Mouse (Mus musculus): ENCODE results near the gene Trpm4. TPM values are rescaled to one million over a fixed set of nuclear protein-coding genes. Genes with fewer than 3 reads are reported as not detected.

Trpm4 gene
- polyA plus RNA-seq, 1 experiment = 18.9 TPM

- TF ChIP-seq EP300 (IDR thresholded peaks at IDR 0.05; ENCODE audit: insufficient read depth, low read depth, low read length) = no peak
- no peak for TF ChIP-seq CTCF (IDR thresholded peaks at IDR 0.05; ENCODE audit: low read depth, low read length)
- no peak for TF ChIP-seq POLR2A (IDR thresholded peaks at IDR 0.05; ENCODE audit: insufficient read depth, low read length)
- Histone ChIP-seq H3K4me3 (ENCODE audit: low read depth, low read length) (no peak overlapping the region), H3K27ac (ENCODE audit: insufficient read depth, low read length) (no peak overlapping the region)
Observed at GRCm38 (mm10) chr7:45312686-45313453, 20.7 kb downstream of the Trpm4 start.

GRCm38 (mm10) chr7:45312023-45312422 is 21.6 kb downstream of the Trpm4 start:
- Histone ChIP-seq H3K27me3 (ENCODE audit: control insufficient read depth, insufficient read depth, low read length, poor library complexity, severe bottlenecking) (no peaks in the 10 kb centered on the region), H3K4me1 (ENCODE audit: control insufficient read depth, insufficient read depth, low read length) (peaks cover 1% of the 10 kb centered on the region), H3K36me3 (ENCODE audit: control insufficient read depth, insufficient read depth, low read length, poor library complexity, severe bottlenecking) (0 out of 2 replicates have a peak, but pooled peaks cover 2% of the 10 kb centered on the region), H3K27ac (ENCODE audit: insufficient read depth, low read length) (no peak overlapping the region), H3K9me3 (replicated peaks; ENCODE audit: control insufficient read depth, insufficient read depth, low read length, poor library complexity, severe bottlenecking) (no peaks in the 10 kb centered on the region), H3K9ac (ENCODE audit: low read depth, poor library complexity, severe bottlenecking) (no peak overlapping the region), H3K4me3 (ENCODE audit: low read depth, low read length) (no peak overlapping the region)
- TF ChIP-seq POLR2A (IDR thresholded peaks at IDR 0.05; ENCODE audit: insufficient read depth, low read length) = no peak
- no peak for TF ChIP-seq CTCF (IDR thresholded peaks at IDR 0.05; ENCODE audit: low read depth, low read length)
- TF ChIP-seq EP300 (IDR thresholded peaks at IDR 0.05; ENCODE audit: insufficient read depth, low read depth, low read length) = no peak

More at GRCm38 (mm10) chr7:45312686-45313453, 20.7 kb downstream of the Trpm4 start:
- H3K27me3 ChIP-seq (ENCODE audit: control insufficient read depth, insufficient read depth, low read length, poor library complexity, severe bottlenecking) = no peaks in the 10 kb centered on the region
- 0 out of 2 replicates have a peak, but pooled peaks cover 2% of the 10 kb centered on the region for H3K36me3 ChIP-seq (ENCODE audit: control insufficient read depth, insufficient read depth, low read length, poor library complexity, severe bottlenecking)
- H3K9ac ChIP-seq (ENCODE audit: low read depth, poor library complexity, severe bottlenecking) = no peak overlapping the region
- H3K4me1 ChIP-seq (ENCODE audit: control insufficient read depth, insufficient read depth, low read length) = peaks cover 1% of the 10 kb centered on the region
- no peaks in the 10 kb centered on the region for H3K9me3 ChIP-seq (replicated peaks; ENCODE audit: control insufficient read depth, insufficient read depth, low read length, poor library complexity, severe bottlenecking)

GRCm38 (mm10) chr7:45309455-45309854 is 24.1 kb downstream of the Trpm4 start:
- no peak overlapping the region for H3K27ac ChIP-seq (ENCODE audit: insufficient read depth, low read length)
- H3K9ac ChIP-seq (ENCODE audit: low read depth, poor library complexity, severe bottlenecking) = no peak overlapping the region
- H3K9me3 ChIP-seq (replicated peaks; ENCODE audit: control insufficient read depth, insufficient read depth, low read length, poor library complexity, severe bottlenecking) = no peaks in the 10 kb centered on the region
- no peaks in the 10 kb centered on the region for H3K4me1 ChIP-seq (ENCODE audit: control insufficient read depth, insufficient read depth, low read length)
- no peaks in the 10 kb centered on the region for H3K36me3 ChIP-seq (ENCODE audit: control insufficient read depth, insufficient read depth, low read length, poor library complexity, severe bottlenecking)
- H3K27me3 ChIP-seq (ENCODE audit: control insufficient read depth, insufficient read depth, low read length, poor library complexity, severe bottlenecking) = no peaks in the 10 kb centered on the region
- no peak overlapping the region for H3K4me3 ChIP-seq (ENCODE audit: low read depth, low read length)
- TF ChIP-seq CTCF (IDR thresholded peaks at IDR 0.05; ENCODE audit: low read depth, low read length) (peak; percentile 90), POLR2A (IDR thresholded peaks at IDR 0.05; ENCODE audit: insufficient read depth, low read length) (no peak), EP300 (IDR thresholded peaks at IDR 0.05; ENCODE audit: insufficient read depth, low read depth, low read length) (no peak)

GRCm38 (mm10) chr7:45308551-45309240 is 24.9 kb downstream of the Trpm4 start:
- Histone ChIP-seq H3K36me3 (ENCODE audit: control insufficient read depth, insufficient read depth, low read length, poor library complexity, severe bottlenecking) (peaks cover 2% of the 10 kb centered on the region; the same call in 1 of the 2 replicates), H3K27me3 (ENCODE audit: control insufficient read depth, insufficient read depth, low read length, poor library complexity, severe bottlenecking) (no peaks in the 10 kb centered on the region), H3K9me3 (replicated peaks; ENCODE audit: control insufficient read depth, insufficient read depth, low read length, poor library complexity, severe bottlenecking) (no peaks in the 10 kb centered on the region), H3K27ac (ENCODE audit: insufficient read depth, low read length) (no peak overlapping the region), H3K4me3 (ENCODE audit: low read depth, low read length) (peak overlapping the region; percentile 31), H3K4me1 (ENCODE audit: control insufficient read depth, insufficient read depth, low read length) (no peaks in the 10 kb centered on the region), H3K9ac (ENCODE audit: low read depth, poor library complexity, severe bottlenecking) (no peak overlapping the region; the same call in 1 of the 2 replicates)
- TF ChIP-seq POLR2A (IDR thresholded peaks at IDR 0.05; ENCODE audit: insufficient read depth, low read length) (no peak), EP300 (IDR thresholded peaks at IDR 0.05; ENCODE audit: insufficient read depth, low read depth, low read length) (no peak), CTCF (IDR thresholded peaks at IDR 0.05; ENCODE audit: low read depth, low read length) (no peak)

- Histone ChIP-seq H3K27ac (ENCODE audit: insufficient read depth, low read length) (no peak overlapping the region), H3K4me1 (ENCODE audit: control insufficient read depth, insufficient read depth, low read length) (no peaks in the 10 kb centered on the region), H3K27me3 (ENCODE audit: control insufficient read depth, insufficient read depth, low read length, poor library complexity, severe bottlenecking) (no peaks in the 10 kb centered on the region), H3K36me3 (ENCODE audit: control insufficient read depth, insufficient read depth, low read length, poor library complexity, severe bottlenecking) (peaks cover 8% of the 10 kb centered on the region), H3K4me3 (ENCODE audit: low read depth, low read length) (no peak overlapping the region), H3K9ac (ENCODE audit: low read depth, poor library complexity, severe bottlenecking) (0 out of 2 replicates have a peak overlapping the region, but pooled peaks have one; percentile 9), H3K9me3 (replicated peaks; ENCODE audit: control insufficient read depth, insufficient read depth, low read length, poor library complexity, severe bottlenecking) (no peaks in the 10 kb centered on the region)
- TF ChIP-seq CTCF (IDR thresholded peaks at IDR 0.05; ENCODE audit: low read depth, low read length) = peak; percentile 99
- no peak for TF ChIP-seq POLR2A (IDR thresholded peaks at IDR 0.05; ENCODE audit: insufficient read depth, low read length)
- peak; percentile 77; the same call in 1 of the 2 replicates for TF ChIP-seq EP300 (IDR thresholded peaks at IDR 0.05; ENCODE audit: insufficient read depth, low read depth, low read length)
Observed at GRCm38 (mm10) chr7:45305275-45305674, 28.3 kb downstream of the Trpm4 start.

Data from ES-Bruce4 (cell line).